Mouse (Mus musculus): ENCODE results near the gene Sycp2. TPM values are rescaled to one million over a fixed set of nuclear protein-coding genes. Genes with fewer than 3 reads are reported as not detected.
"Not testable (repeated sequence)": the region's sequence is repeated elsewhere in the genome, so short reads cannot be mapped to it uniquely, and the experiment has no call there.

The Sycp2 gene
- total RNA-seq, 2 experiments from 2014 or later, result 1.3 to 2.4 TPM

DNA sequence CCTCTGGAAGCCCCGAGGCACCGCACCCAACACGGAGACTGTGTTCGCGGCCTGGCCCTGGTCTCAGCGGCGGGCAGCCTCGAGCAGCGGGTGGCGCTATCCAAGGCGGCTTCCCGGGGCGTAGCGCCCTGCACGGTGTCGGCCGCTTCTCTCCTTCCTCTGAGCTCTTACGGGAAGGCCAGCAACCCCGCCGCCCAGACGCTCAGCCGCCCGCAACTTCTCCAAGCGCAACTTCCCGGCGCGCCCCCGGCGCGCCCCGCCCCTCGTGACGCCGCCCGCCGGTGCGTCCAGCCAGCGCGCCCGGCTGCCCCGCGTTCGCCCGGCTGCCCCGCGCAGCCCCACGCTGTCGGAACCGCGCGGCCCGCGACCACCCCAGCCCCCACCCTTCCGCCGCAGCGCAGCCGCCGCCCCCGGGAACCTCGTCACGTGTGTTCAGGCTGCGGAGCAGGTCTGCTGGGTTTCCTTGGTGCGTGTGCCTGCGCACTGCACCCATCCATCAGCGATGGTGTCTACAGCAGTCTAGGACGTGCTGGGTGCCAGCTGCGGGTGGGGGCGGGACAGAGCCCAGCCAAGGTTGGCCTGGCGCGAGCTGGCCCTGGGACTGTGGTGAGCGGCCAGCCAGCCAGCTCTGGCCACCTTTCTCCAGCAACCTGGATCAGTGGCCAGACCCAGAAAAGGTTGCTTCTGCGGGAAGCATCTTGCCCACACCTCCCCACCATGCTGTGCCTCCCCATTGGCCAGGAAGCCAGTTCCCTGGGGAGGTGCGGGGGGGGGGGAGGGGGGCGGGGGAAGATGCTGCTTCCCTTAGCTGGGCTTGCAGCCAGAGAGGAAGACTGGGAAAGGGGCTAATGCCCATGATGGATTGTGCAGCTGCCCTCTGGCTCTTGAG lies 7.0 kb upstream of the Sycp2 start, which contains the start of the genes Ppp1r3d and Fam217b:
TSS of gene Ppp1r3d (minus strand) at position 212 of the 889 bp plus-strand sequence.
TSS of gene Fam217b (plus strand) at position 264 of the 889 bp plus-strand sequence.
- peak; percentile 53 to 65 for DNase-seq (ENCODE audit: low spot score in 2 of 2)

DNA sequence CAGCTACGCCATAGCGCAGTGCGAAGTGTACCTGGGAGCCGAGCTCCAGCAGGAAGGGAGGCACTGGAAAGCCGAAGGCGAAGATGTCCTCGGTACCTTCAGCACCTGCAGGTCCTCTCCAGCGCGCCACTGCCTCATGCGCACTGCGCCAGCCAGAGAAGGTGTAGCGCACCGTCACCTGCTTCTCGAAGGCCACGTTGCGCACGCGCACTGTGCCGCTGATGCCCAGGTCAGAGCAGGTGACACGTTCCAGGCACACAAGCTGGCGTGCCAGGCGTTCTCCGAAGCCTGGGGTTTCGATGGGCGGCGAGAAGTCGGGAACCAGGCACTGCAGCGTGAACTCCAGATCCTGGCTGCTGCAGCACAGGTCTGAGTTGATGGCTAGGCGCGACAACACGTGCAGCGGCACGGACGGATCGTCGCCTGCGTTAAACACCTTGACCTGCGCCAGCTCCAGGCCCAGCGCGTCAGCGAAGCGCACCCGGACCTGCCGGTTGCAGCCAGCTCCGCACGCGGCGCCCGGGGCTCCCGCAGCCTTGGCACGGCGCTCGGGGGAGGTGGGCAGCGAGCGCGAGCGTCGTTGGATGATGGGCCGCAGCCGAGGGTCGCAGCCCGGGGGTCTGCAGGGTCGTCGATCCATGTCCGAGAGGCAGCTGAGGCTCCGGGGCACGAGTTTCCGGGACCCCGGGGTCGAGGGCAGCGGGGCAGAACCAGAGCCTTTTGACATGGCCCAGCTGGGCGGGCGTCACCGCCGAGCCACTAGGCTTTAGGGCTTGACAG lies 6.2 kb upstream of the Sycp2 start:
- peak; percentile 47 to 48 for DNase-seq (ENCODE audit: low spot score in 2 of 2)

- DNase-seq (ENCODE audit: low spot score in 2 of 2), result no peak
Observed at GRCm38 (mm10) chr2:178413081-178413480, 5.6 kb upstream of the Sycp2 start.

- peak; percentile 41 to 63 for DNase-seq (ENCODE audit: low spot score in 2 of 2)
Observed at GRCm38 (mm10) chr2:178412598-178412997, 5.1 kb upstream of the Sycp2 start.

- DNase-seq (ENCODE audit: low spot score in 2 of 2), result no peak
Observed at GRCm38 (mm10) chr2:178410286-178410685, 2.8 kb upstream of the Sycp2 start.

- no peak for DNase-seq (ENCODE audit: low spot score in 2 of 2)
Observed at GRCm38 (mm10) chr2:178409024-178409423, 1.5 kb upstream of the Sycp2 start.

DNA sequence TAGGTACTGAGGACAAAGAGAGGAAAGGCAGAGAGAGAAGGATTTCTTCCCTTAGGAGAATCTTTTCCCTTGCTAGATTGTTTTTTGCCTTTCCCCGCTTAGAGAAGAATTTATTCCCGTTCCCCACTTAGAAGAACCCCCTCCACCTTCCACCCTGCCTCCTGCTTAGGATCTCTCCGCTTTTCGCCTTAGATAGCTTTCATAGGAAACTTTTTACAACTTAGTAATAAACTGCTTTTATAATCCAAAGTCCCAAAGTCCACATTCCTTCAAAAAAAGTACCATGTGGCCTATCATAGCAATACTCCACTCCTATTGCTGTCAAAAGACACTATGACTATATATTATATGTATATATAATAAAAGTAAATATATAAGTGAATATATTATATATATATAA lies 64.9 kb downstream of the Sycp2 start:
- no peak for DNase-seq (ENCODE audit: low spot score in 2 of 2)

GRCm38 (mm10) chr2:178342105-178342504 lies 65.4 kb downstream of the Sycp2 start:
- not testable (repeated sequence) for DNase-seq (ENCODE audit: low spot score in 2 of 2)

GRCm38 (mm10) chr2:178339044-178339443 lies 68.4 kb downstream of the Sycp2 start:
- no peak for DNase-seq (ENCODE audit: low spot score in 2 of 2)

GRCm38 (mm10) chr2:178337878-178338277 lies 69.6 kb downstream of the Sycp2 start:
- no peak for DNase-seq (ENCODE audit: low spot score in 2 of 2)

GRCm38 (mm10) chr2:178329986-178330385 lies 77.5 kb downstream of the Sycp2 start:
- DNase-seq (ENCODE audit: low spot score in 2 of 2), result no peak

DNA sequence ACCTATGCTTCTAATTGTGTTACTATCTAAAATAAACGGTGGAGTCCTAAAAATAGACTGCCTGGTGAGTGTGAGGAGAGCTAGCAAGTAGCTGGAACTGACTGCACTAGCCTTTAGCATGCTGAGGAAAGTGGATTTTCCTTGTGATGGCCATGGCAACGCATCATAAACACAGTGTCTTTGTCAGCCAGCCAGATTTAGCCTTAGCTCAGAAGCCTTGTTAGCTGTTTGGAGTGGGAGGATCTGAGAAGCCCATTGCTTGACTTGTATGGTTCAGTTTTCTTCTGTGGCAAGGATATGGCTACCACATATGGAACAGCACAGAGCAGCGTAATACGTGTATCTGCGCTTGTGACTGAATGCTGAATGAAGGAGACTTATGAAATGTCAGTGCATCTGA lies 77.9 kb downstream of the Sycp2 start:
- peak; percentile 41 to 42 for DNase-seq (ENCODE audit: low spot score in 2 of 2)

GRCm38 (mm10) chr2:178327466-178328040 lies 79.9 kb downstream of the Sycp2 start:
- DNase-seq (ENCODE audit: low spot score in 2 of 2), result peak; percentile 81 to 86

DNA sequence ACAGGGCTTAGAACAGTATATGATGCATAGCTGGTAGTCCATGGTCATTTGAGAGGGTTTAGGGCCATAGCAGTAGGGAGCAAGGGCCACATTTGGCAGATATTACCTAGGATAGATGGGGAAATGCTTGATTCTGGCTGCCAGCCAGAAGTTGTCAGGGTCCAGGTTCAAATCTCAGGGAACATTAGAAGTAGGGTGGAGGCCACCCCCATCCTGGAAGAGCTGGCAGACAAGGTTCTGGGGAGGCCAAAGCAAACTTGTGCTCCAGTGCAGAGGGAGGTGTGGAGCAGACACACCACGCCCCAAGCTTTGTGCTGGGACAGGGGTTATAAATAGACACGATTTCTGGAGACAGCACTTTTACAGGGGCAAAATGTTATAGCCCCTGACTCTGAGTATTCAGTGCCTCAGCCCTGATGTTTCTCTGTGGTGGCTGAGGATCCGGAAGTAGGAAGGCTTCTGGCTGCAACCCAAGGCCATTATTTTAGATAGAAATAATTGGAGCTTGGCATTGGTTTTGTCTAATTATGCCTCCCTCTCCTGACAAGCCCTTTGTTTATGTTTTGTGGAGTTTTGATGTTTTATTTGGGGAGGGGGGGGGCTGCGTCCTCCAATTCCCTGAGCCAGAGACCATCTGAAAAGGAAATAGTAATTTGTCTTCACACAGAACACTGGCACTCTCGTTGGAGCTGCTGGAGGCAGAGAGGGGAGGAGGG lies 80.6 kb downstream of the Sycp2 start:
- DNase-seq (ENCODE audit: low spot score in 2 of 2), result no peak

- no peak for DNase-seq (ENCODE audit: low spot score in 2 of 2)
Observed at GRCm38 (mm10) chr2:178326067-178326466, 81.4 kb downstream of the Sycp2 start.

GRCm38 (mm10) chr2:178324818-178325217 lies 82.7 kb downstream of the Sycp2 start:
- DNase-seq (ENCODE audit: low spot score in 2 of 2), result no peak

GRCm38 (mm10) chr2:178324410-178324809 lies 83.1 kb downstream of the Sycp2 start:
- DNase-seq (ENCODE audit: low spot score in 2 of 2), result no peak

DNA sequence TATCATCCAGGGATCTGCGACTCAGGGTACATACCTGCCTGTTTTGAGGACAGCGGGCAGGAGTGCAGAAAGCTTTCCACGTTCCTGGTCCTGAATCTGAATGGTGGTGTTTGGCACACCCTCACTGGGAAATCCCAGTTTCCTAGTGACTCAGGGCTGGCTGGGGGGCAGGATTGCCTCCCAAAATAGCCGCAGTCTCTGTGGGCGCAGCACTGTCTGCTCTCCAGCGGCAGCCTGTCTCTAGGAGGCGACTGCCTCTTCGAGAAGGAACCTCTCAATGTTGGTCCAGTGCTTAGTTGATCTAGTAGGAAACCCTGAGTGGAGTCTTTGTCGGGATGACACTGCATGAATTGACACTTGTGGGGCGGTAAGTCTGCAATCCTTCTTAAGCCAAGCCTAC lies 86.2 kb downstream of the Sycp2 start:
- DNase-seq (ENCODE audit: low spot score in 2 of 2), result peak; percentile 69 to 76

DNA sequence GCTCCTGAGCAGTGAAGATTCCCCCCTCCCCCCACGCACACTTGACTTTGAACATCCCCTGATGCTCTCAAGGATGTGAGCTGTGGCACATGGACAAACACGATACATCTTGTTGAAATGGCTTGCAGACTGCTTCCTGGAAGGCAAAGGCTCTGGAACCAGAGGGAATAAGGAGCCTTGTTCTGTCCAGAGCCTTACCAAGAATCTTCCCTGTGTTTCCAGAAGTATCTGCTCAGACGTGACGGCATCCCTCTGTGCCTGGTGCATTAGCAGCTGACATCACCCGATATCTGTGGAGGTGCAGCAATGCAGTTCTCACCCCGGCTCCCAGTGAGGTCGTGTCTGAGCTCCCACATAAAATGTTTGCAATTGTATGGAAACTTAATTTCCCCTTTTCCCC lies 87.7 kb downstream of the Sycp2 start:
- DNase-seq (ENCODE audit: low spot score in 2 of 2), result no peak

DNA sequence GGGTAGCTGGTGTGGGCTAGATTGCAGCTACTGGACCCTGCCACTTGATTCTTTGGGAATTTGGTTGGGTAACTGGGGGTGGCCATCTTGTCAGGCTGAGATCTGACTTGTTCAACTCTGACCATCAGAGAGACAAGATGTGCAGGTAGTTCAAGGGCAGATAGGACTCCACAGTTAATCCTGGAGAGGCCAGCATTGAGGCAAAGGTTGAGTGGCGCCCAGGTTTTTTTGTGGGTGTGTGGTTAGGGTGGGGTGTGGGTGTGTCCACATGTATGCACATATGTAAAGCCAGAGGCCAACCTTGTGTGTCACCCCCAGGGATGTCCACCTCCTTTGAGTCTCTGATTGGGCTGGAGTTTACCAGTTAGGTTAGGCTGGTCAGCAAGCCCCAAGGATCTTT lies 91.2 kb downstream of the Sycp2 start:
- DNase-seq (ENCODE audit: low spot score in 2 of 2), result no peak

GRCm38 (mm10) chr2:178313539-178313938 lies 93.9 kb downstream of the Sycp2 start:
- DNase-seq (ENCODE audit: low spot score in 2 of 2), result no peak

Data from left cerebral cortex, adult 18-20 months (tissue).